Mouse (Mus musculus) testis, adult 2 months (tissue): ENCODE measurements around the gene Abcb8. TPM values are rescaled to one million over a fixed set of nuclear protein-coding genes. Genes with fewer than 3 reads are reported as not detected.

ENCODE experiments used
- H3K27ac ChIP-seq: fragments of 200-500 bp; 2 replicates; pipeline ENCODE4 v1.5.1; 2012; ENCODE audit warnings: low read depth, low read length; ENCODE audit not compliant: control insufficient read depth, insufficient read depth
- H3K27me3 ChIP-seq: fragments of 200-500 bp; 2 replicates; pipeline ENCODE4 v1.6.1; 2012; ENCODE audit warnings: mild to moderate bottlenecking, low read length, moderate library complexity; ENCODE audit not compliant: control insufficient read depth, insufficient read depth
- H3K36me3 ChIP-seq: fragments of 200-500 bp; 2 replicates; pipeline ENCODE4 v1.6.1; 2012; ENCODE audit warnings: mild to moderate bottlenecking, low read length; ENCODE audit not compliant: control insufficient read depth, insufficient read depth
- H3K4me1 ChIP-seq: fragments of 200-500 bp; 2 replicates; pipeline ENCODE4 v1.6.1; 2012; ENCODE audit warnings: low read length; ENCODE audit not compliant: control insufficient read depth, insufficient read depth
- H3K4me3 ChIP-seq: fragments of 200-500 bp; 2 replicates; pipeline ENCODE4 v1.5.1; 2012; ENCODE audit warnings: low read depth, mild to moderate bottlenecking, low read length, moderate library complexity, mixed read lengths; ENCODE audit not compliant: control insufficient read depth
- CTCF ChIP-seq: fragments of 200-500 bp; IDR thresholded peaks from 2 replicates; pipeline ENCODE4 v1.5.1; 2012; ENCODE audit warnings: low read depth, mild to moderate bottlenecking, inconsistent platforms, low read length, moderate library complexity; ENCODE audit not compliant: control insufficient read depth, insufficient read depth, insufficient replicate concordance
- POLR2A ChIP-seq: fragments of 200-500 bp; IDR thresholded peaks from 2 replicates; pipeline ENCODE4 v1.6.1; 2012; ENCODE audit warnings: low read depth, mild to moderate bottlenecking, inconsistent platforms, low read length, moderate library complexity; ENCODE audit not compliant: control insufficient read depth
- polyA plus RNA-seq: library from polyadenylated mRNA; depleted of rRNA; stranded (reverse); fragments of >200 nt; gene quantifications from 2 replicates; pipeline ENCODE4 v1.2.3, GENCODE M21; 2012

The Abcb8 gene
- polyA plus RNA-seq, 1 experiment: 28.1 TPM

DNA sequence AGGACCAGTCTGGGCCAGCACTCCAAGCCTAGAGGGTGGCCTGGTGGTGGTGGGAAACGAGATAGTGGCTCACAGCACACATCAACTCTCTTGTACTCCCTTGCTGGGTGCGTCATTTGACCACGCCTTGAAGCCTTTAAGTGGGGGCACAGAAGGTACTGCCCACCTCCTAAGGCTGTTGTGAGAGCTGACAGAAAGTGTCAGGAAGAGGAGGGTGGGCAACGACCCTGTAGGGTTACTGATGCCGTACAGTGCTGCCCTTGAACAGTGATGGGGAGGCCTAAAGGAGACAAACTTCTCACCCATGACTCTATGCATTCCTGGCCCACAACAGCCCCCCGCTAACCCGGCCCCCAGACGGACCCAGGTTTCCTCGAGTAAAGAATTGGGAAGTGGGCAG, 27.0 kb upstream of the Abcb8 start:
- Histone ChIP-seq H3K4me3 (peak overlapping the region; percentile 41), H3K4me1 (peaks cover 8% of the 10 kb centered on the region), H3K27ac (no peak overlapping the region), H3K36me3 (no peaks in the 10 kb centered on the region), H3K27me3 (no peaks in the 10 kb centered on the region)
- TF ChIP-seq CTCF: no peak
- TF ChIP-seq POLR2A: no peak

DNA sequence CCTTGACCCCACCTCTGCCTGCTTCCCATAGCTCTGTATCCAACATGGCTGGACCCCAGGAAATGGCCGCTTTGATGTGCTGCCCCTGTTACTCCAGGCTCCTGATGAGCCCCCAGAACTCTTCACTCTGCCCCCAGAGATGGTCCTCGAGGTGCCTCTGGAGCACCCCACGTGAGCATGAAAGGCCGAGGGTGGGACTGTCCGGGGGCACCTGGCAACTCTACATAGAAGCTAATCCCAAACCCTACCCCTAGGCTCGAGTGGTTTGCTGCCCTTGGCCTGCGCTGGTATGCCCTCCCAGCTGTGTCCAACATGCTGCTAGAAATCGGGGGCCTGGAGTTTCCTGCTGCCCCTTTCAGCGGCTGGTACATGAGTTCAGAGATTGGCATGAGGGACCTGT, 23.7 kb upstream of the Abcb8 start:
- H3K27ac ChIP-seq: no peak overlapping the region
- H3K36me3 ChIP-seq: no peaks in the 10 kb centered on the region
- H3K27me3 ChIP-seq: no peaks in the 10 kb centered on the region
- no peak overlapping the region for H3K4me3 ChIP-seq
- no peak for TF ChIP-seq CTCF
- no peak for TF ChIP-seq POLR2A
- H3K4me1 ChIP-seq: peaks cover 2% of the 10 kb centered on the region

DNA sequence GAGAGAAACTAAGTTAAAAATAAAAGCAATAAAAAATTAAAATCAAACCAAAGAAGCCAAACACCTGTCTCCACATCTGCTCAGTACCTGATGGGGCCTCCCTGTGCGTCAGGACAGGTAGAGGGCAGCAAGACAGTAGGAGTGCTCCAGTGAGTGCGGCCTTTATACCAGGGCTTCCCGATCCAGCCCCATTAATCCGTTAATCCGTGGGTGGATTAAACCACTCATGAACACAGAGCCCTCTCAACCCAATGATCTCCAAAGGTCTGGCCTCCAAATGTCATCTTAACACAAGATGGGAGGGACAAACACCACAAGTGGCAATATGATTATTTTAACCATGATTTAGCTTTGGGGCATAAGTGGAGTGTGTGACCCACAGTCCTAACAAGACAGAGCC, 19.7 kb upstream of the Abcb8 start:
- Histone ChIP-seq H3K4me3 (no peak overlapping the region), H3K27me3 (no peaks in the 10 kb centered on the region), H3K36me3 (no peaks in the 10 kb centered on the region), H3K4me1 (no peaks in the 10 kb centered on the region), H3K27ac (no peak overlapping the region)
- TF ChIP-seq POLR2A (no peak), CTCF (no peak)

DNA sequence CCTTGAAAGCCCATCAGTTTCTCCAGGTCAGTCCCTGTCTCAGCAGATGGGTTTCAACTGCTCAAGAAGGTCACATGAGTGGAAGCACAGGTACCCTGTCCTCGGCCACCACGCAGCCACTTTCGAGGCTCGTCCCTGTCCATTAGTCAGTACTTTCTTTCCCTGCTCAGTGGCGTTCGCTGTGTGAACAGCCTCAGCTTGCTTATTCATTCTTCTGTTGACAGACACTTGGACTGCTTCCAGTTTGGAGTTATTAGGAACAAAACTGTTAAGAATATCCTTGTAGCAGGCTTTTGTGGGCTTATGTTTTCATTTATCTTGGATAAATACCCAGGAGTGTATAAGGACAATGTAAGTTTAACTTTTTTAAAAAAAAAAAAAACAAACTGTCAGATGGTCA, 19.2 kb upstream of the Abcb8 start:
- TF ChIP-seq POLR2A: no peak
- TF ChIP-seq CTCF: no peak
- no peaks in the 10 kb centered on the region for H3K36me3 ChIP-seq
- no peak overlapping the region for H3K4me3 ChIP-seq
- H3K27ac ChIP-seq: no peak overlapping the region
- H3K4me1 ChIP-seq: no peaks in the 10 kb centered on the region
- no peaks in the 10 kb centered on the region for H3K27me3 ChIP-seq

DNA sequence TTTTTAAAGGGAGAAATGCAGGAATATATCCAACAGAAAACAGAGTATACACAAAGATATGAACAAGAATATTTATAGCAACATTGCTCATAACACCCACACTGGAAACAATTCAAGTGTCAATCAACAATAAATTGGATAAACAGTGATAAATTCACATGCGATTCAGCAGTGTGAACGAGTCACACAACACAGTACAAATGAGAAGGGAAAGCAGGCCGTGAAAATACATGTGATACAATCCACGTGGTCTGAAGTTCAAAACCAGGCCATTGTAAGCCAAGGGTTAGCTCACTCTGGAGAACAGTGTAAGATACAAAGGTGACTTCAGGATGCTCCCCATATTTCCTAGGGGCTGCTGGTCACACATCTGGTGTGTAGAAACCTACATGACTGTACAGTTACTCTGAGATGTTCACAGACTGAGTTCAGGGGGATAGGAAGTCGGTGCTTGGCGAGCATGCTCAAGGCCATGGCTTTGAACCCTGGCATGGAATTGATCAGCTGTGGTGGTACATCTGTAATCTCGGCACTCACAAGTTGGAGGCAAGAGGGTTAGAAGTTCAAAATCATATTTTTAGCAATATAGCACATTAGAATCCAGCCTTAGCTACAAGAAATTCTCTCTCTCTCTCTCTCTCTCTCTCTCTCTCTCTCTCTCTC, 18.7 kb upstream of the Abcb8 start:
- TF ChIP-seq POLR2A (no peak), CTCF (no peak)
- H3K27me3 ChIP-seq: no peaks in the 10 kb centered on the region
- H3K27ac ChIP-seq: no peak overlapping the region
- no peaks in the 10 kb centered on the region for H3K36me3 ChIP-seq
- no peak overlapping the region for H3K4me3 ChIP-seq
- H3K4me1 ChIP-seq: peaks cover 3% of the 10 kb centered on the region

DNA sequence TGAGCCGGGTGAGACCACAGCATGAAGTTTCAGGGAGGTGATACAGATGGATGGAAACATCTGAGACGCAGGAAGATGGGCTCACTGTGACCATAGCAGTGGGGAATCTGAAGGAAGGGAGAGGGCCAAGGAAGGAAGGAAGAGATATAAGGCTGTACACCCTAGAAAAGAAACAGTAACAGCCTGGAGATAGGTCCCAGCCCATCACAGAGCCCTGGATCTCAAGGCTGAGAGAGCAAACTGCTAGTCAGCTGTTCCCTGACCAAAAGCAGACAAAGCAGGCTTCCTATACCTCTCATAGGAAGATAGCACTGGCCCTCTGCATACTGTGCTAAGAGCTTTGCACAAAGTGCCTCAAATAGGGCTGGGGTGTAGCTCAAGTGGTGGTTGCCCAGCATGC, 14.8 kb upstream of the Abcb8 start:
- no peaks in the 10 kb centered on the region for H3K27me3 ChIP-seq
- H3K27ac ChIP-seq: no peak overlapping the region
- no peak for TF ChIP-seq CTCF
- no peak for TF ChIP-seq POLR2A
- H3K36me3 ChIP-seq: no peaks in the 10 kb centered on the region
- H3K4me1 ChIP-seq: peaks cover 11% of the 10 kb centered on the region
- no peak overlapping the region for H3K4me3 ChIP-seq

DNA sequence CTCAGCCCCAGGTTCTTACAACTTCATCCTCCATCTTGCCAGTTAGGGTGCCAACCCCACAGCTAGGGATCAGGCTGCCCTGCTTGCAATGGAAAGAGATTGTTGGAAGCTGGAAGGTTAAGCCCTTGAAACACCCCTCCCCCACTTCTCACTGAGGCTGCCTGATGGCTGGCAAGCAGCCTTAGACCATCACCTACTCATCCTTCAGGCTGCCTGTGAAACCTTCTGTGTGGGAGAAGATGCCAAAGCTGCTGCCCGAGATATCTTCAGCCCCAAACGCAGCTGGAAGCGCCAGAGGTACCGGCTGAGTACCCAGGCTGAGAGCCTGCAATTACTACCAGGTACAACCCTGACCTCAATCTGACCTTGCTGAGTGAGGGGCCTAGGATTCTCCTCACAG, 14.0 kb upstream of the Abcb8 start:
- H3K27ac ChIP-seq: no peak overlapping the region
- H3K36me3 ChIP-seq: no peaks in the 10 kb centered on the region
- no peaks in the 10 kb centered on the region for H3K27me3 ChIP-seq
- peaks cover 11% of the 10 kb centered on the region for H3K4me1 ChIP-seq
- no peak overlapping the region for H3K4me3 ChIP-seq
- TF ChIP-seq CTCF (no peak), POLR2A (no peak)
